Mouse (Mus musculus) left cerebral cortex, postnatal 10 days (tissue): ENCODE data around the gene Thbd. TPM values are rescaled to one million over a fixed set of nuclear protein-coding genes. Genes with fewer than 3 reads are reported as not detected.

Source experiments
- total RNA-seq, 2 experiments: library from RNA; stranded (reverse); gene quantifications; 2 replicates each; pipeline ENCODE4 v1.2.3; 2021

Gene Thbd
- total RNA-seq, 2 experiments from 2014 or later, result 9.3 TPM

Other genes with a start within 250 kb of the Thbd start
- 10 to 100 TPM; 39.1 to 41.7 TPM for gene Sstr4, start 12.8 kb downstream of the Thbd start, total RNA-seq
- 10 to 100 TPM; 20.1 to 21.8 TPM for gene Cd93, start 35.4 kb upstream of the Thbd start, total RNA-seq